Mouse (Mus musculus) embryonic facial prominence, embryonic 11.5 days (tissue): ENCODE measurements around the gene Rhd. TPM values are rescaled to one million over a fixed set of nuclear protein-coding genes. Genes with fewer than 3 reads are reported as not detected.

Experiments used
- ATAC-seq: fragments of 200-750 bp; cut with Nextera tagmentation; replicated peaks from 2 replicates; pipeline ENCODE4 v1.8.0; 2017; ENCODE audit warnings: low read depth; ENCODE audit not compliant: insufficient number of reproducible peaks, low FRiP score, low TSS enrichment
- DNase-seq: peaks from one replicate; pipeline ENCODE4 v3.0.0-alpha.2; 2015; ENCODE audit warnings: low spot score
- H3K27ac ChIP-seq: fragments of 300-500 bp; sonication (generic); replicated peaks from 2 replicates; pipeline ENCODE4 v1.5.1; 2014; ENCODE audit warnings: mild to moderate bottlenecking, low read depth, low read length, control low read depth
- H3K27me3 ChIP-seq: fragments of 300-500 bp; sonication (generic); 2 replicates; pipeline ENCODE4 v1.6.1; 2014; ENCODE audit warnings: mild to moderate bottlenecking, low read length, moderate library complexity, mixed read lengths; ENCODE audit not compliant: control insufficient read depth, insufficient read depth
- H3K36me3 ChIP-seq: fragments of 300-500 bp; sonication (generic); replicated peaks from 2 replicates; pipeline ENCODE4 v1.6.1; 2014; ENCODE audit warnings: low read depth, mild to moderate bottlenecking, low read length, moderate library complexity, mixed read lengths; ENCODE audit not compliant: control insufficient read depth, insufficient read depth
- H3K4me1 ChIP-seq: fragments of 300-500 bp; sonication (generic); 2 replicates; pipeline ENCODE4 v1.6.1; 2014; ENCODE audit warnings: low read length, mixed read lengths; ENCODE audit not compliant: control insufficient read depth, insufficient read depth
- H3K4me2 ChIP-seq: fragments of 300-500 bp; sonication (generic); 2 replicates; pipeline ENCODE4 v1.6.1; 2014; ENCODE audit warnings: low read depth, mild to moderate bottlenecking, control low read depth, low read length, moderate library complexity
- H3K4me3 ChIP-seq: fragments of 300-500 bp; sonication (generic); 2 replicates; pipeline ENCODE4 v1.5.1; 2014; ENCODE audit warnings: low read depth, low read length, control low read depth
- H3K9ac ChIP-seq: fragments of 300-500 bp; sonication (generic); replicated peaks from 2 replicates; pipeline ENCODE4 v1.6.1; 2014; ENCODE audit warnings: mild to moderate bottlenecking, control low read depth, low read length
- H3K9me3 ChIP-seq: fragments of 300-500 bp; sonication (generic); replicated peaks from 2 replicates; pipeline ENCODE4 v1.6.1; 2016; ENCODE audit warnings: mild to moderate bottlenecking, low read length, inconsistent platforms, mixed read lengths; ENCODE audit not compliant: control insufficient read depth
- WGBS: fragments of 180-500 bp; shearing (Covaris S2); extraction: QIAGEN DNeasy Blood & Tissue Kit; methylation state at CpG from one replicate; pipeline ENCODE4 v1.1.7; 2014; 5-methylcytosine and 5-hydroxymethylcytosine counted together
- polyA plus RNA-seq: library from polyadenylated mRNA; unstranded; fragments of >200 nt; fragmentation: Nextera tagmentation; extraction: Ambion mirVana; gene quantifications from 2 replicates; pipeline ENCODE4 v1.2.1, GENCODE M21; 2014

Rhd gene
- polyA plus RNA-seq, 1 experiment from 2014 or later, result 13.7 TPM

DNA sequence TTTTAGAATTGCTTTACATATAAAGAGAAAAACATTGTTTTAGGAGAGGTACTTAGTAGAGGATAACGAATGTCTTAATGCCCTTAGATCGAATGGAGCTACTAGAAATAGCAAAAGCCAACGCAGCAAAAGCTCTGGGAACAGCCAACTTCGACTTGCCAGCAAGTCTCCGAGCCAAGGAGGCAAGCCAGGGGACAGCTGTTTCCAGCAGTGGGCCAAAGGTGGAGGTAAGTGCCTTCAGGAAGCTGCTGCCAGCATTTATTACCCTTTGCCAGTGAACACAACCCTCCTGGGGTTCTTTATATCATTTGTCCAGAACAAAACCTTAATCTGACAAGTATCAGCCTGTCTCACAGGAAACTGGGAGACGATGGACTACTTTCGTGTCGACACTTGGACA, 60.9 kb downstream of the Rhd start:
- DNase-seq (no peak), ATAC-seq (no peak)
- WGBS, result 79% methylated on average over 8 of the region's 8 CpGs
- H3K4me3 ChIP-seq, result peak overlapping the region; percentile 93
- H3K9ac ChIP-seq, result peak overlapping the region; percentile 37; the same call in 1 of the 2 replicates
- peaks cover 3% of the 10 kb centered on the region for H3K36me3 ChIP-seq
- no peaks in the 10 kb centered on the region; the same call in 1 of the 2 replicates for H3K4me1 ChIP-seq
- H3K9me3 ChIP-seq, result no peaks in the 10 kb centered on the region
- peak overlapping the region; percentile 33; the same call in 1 of the 2 replicates for H3K4me2 ChIP-seq
- no peaks in the 10 kb centered on the region for H3K27me3 ChIP-seq
- no peak overlapping the region for H3K27ac ChIP-seq

- H3K27ac ChIP-seq, result no peak overlapping the region
- no peak for DNase-seq
- WGBS, result 79% methylated on average over 5 of the region's 5 CpGs
- H3K4me2 ChIP-seq, result no peak overlapping the region
- no peaks in the 10 kb centered on the region; the same call in 1 of the 2 replicates for H3K4me1 ChIP-seq
- H3K27me3 ChIP-seq, result no peaks in the 10 kb centered on the region
- peaks cover 3% of the 10 kb centered on the region for H3K36me3 ChIP-seq
- no peak overlapping the region for H3K4me3 ChIP-seq
- no peak for ATAC-seq
- H3K9ac ChIP-seq, result no peak overlapping the region
- H3K9me3 ChIP-seq, result no peaks in the 10 kb centered on the region
These were observed 63.6 kb downstream of the Rhd start for GRCm38 (mm10) chr4:134927815-134928463.

DNA sequence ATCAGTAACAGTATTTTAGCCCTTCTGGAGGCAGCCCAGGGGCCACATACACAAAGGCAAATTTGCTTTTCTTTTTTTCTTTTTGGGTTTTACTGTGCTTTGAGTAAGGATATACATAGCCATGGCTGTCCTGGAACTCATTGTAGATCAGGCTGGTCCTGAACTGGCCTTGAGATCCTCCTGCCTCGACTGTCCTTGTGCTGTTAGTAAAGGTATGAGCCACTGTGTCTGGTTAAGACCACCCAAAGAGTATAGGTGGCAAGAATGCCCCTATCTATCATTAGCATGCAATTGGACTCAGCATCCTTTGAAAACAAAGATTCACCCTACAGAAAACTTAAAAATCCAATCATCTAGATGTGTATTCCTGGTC, 64.1 kb downstream of the Rhd start:
- no peaks in the 10 kb centered on the region; the same call in 1 of the 2 replicates for H3K4me1 ChIP-seq
- 86% methylated on average over 1 of the region's 1 CpGs for WGBS
- no peak overlapping the region for H3K27ac ChIP-seq
- peaks cover 3% of the 10 kb centered on the region for H3K36me3 ChIP-seq
- no peaks in the 10 kb centered on the region for H3K27me3 ChIP-seq
- no peak overlapping the region for H3K4me2 ChIP-seq
- no peak overlapping the region for H3K9ac ChIP-seq
- DNase-seq (no peak), ATAC-seq (no peak)
- no peak overlapping the region for H3K4me3 ChIP-seq
- no peaks in the 10 kb centered on the region for H3K9me3 ChIP-seq

- ATAC-seq (no peak), DNase-seq (no peak)
- Histone ChIP-seq H3K9ac (no peak overlapping the region), H3K9me3 (no peaks in the 10 kb centered on the region), H3K4me1 (no peaks in the 10 kb centered on the region; the same call in 1 of the 2 replicates), H3K36me3 (peaks cover 4% of the 10 kb centered on the region), H3K27me3 (no peaks in the 10 kb centered on the region), H3K4me3 (no peak overlapping the region), H3K27ac (no peak overlapping the region), H3K4me2 (no peak overlapping the region)
- 88% methylated on average over 4 of the region's 4 CpGs for WGBS
These were observed 65.2 kb downstream of the Rhd start for GRCm38 (mm10) chr4:134929536-134929935.

DNA sequence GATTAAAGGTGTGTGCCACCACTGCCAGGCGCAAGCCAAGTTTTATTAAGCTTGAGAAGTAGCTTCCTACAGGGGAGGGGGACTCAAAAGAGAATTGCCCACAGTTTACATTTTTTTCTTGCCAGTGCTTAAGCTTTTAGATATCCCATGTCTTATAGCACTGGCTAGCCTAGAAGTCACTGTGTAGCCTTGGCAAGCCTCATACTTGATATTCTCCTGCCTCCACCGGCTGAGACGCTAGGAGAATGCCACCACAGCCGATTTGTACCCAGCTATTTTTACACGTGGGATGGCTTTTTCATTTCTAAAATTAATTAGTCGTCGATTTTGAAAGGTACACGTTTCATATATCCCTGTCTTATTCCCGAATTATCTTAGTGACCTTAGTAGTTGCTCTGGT, 65.9 kb downstream of the Rhd start:
- H3K27me3 ChIP-seq, result no peaks in the 10 kb centered on the region
- H3K4me2 ChIP-seq, result peak overlapping the region; percentile 59
- H3K36me3 ChIP-seq, result peaks cover 5% of the 10 kb centered on the region
- ATAC-seq (no peak), DNase-seq (no peak)
- no peak overlapping the region for H3K9ac ChIP-seq
- no peaks in the 10 kb centered on the region; the same call in 1 of the 2 replicates for H3K4me1 ChIP-seq
- H3K27ac ChIP-seq, result no peak overlapping the region
- 33% methylated on average over 9 of the region's 9 CpGs for WGBS
- H3K4me3 ChIP-seq, result peak overlapping the region; percentile 79
- H3K9me3 ChIP-seq, result no peaks in the 10 kb centered on the region

DNA sequence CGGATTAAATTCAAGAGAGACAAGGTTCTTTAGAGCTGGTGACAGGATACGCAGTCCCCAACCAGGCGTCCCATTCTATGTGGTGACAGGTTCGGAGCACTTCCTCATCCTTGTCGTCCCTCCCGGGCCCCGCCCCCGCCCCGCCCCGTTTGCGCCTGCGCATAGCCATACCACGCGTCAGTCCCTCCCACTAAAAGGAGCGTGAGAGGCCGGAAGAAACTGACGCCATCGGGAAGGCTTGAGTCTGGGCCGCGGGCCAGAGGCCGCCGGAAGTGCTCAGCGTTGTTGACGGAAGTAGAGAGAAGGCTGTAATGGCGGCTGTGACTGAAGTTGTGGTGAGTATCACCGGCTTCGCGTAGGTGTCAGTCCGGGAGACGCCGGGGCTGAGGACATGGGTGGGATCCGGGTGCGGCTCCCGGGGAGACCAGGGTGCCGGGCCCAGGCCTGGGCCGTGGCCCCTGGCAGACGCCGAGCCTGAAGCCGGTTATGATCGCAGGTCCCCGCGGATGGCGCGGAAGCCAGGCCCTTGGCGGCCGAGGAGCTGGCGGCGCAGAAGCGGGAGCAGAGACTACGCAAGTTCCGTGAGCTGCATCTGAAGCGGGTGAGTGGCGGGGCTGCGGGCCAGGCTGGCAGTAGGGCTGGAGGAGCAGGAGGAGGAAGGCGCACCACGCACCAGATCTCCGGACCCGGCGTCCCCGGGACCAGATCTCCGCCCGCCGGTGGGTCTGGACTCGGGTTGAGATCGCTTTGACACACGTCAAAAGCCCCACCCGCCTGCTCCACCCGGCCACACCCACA, 66.5 kb downstream of the Rhd start, which contains the start of gene Syf2:
Gene Syf2, plus strand, starts transcription at position 215 of the 798 bp plus-strand sequence.
- DNase-seq (peak; percentile 98), ATAC-seq (peak; percentile 95)
- Histone ChIP-seq H3K36me3 (peaks cover 6% of the 10 kb centered on the region), H3K4me2 (peak within 1 kb of the TSS; percentile 59), H3K27me3 (no peaks in the 10 kb centered on the region), H3K27ac (no peak within 1 kb of the TSS), H3K9me3 (no peaks in the 10 kb centered on the region), H3K9ac (peak within 1 kb of the TSS; percentile 63), H3K4me3 (peak within 1 kb of the TSS; percentile 79), H3K4me1 (no peaks in the 10 kb centered on the region)
- WGBS, result under 1% methylated on average over 68 of the region's 68 CpGs

GRCm38 (mm10) chr4:134937240-134938176, 73.2 kb downstream of the Rhd start:
- no peak for DNase-seq
- H3K4me3 ChIP-seq, result no peak overlapping the region
- no peaks in the 10 kb centered on the region for H3K4me1 ChIP-seq
- H3K9ac ChIP-seq, result no peak overlapping the region
- H3K36me3 ChIP-seq, result peaks cover 5% of the 10 kb centered on the region; the same call in 1 of the 2 replicates
- H3K9me3 ChIP-seq, result no peaks in the 10 kb centered on the region
- WGBS, result 77% methylated on average over 17 of the region's 17 CpGs
- H3K27ac ChIP-seq, result no peak overlapping the region
- no peak for ATAC-seq
- H3K27me3 ChIP-seq, result no peaks in the 10 kb centered on the region; the same call in 1 of the 2 replicates
- H3K4me2 ChIP-seq, result no peak overlapping the region
